Mouse (Mus musculus) kidney, adult 2 months (tissue): ENCODE measurements at regions not wholly inside any gene's neighbourhood (a gene's known extent, or its start where the extent isn't known, plus 50 kb on each side); places are given as distances from the start of the nearest gene placed in this dataset.

Source experiments
- DNase-seq: peaks from one replicate; pipeline ENCODE4 v3.0.0; 2021
- H3K27ac ChIP-seq: fragments of 200-500 bp; 2 replicates; pipeline ENCODE4 v1.5.1; 2012; ENCODE audit warnings: low read depth, low read length, control low read depth, inconsistent platforms; ENCODE audit not compliant: insufficient read depth
- H3K27me3 ChIP-seq: fragments of 200-500 bp; replicated peaks from 2 replicates; pipeline ENCODE4 v1.6.1; 2012; ENCODE audit warnings: mild to moderate bottlenecking, moderate library complexity, low read length, inconsistent platforms; ENCODE audit not compliant: control insufficient read depth, insufficient read depth
- H3K36me3 ChIP-seq: fragments of 200-500 bp; 2 replicates; pipeline ENCODE4 v1.6.1; 2012; ENCODE audit warnings: mild to moderate bottlenecking, moderate library complexity, low read length, inconsistent platforms; ENCODE audit not compliant: control insufficient read depth, insufficient read depth
- H3K4me1 ChIP-seq: fragments of 200-500 bp; 2 replicates; pipeline ENCODE4 v1.6.1; 2011; ENCODE audit warnings: low read length; ENCODE audit not compliant: control insufficient read depth, insufficient read depth
- H3K4me3 ChIP-seq: fragments of 200-500 bp; 2 replicates; pipeline ENCODE4 v1.5.1; 2011; ENCODE audit warnings: mild to moderate bottlenecking, low read depth, low read length, control low read depth; ENCODE audit not compliant: insufficient read depth
- CTCF ChIP-seq: fragments of 200-500 bp; conservative IDR thresholded peaks from 2 replicates; pipeline ENCODE4 v1.5.1; 2011; ENCODE audit warnings: low read depth, mild to moderate bottlenecking, control low read depth, low read length, moderate library complexity, mixed read lengths; ENCODE audit not compliant: insufficient read depth, insufficient read length
- POLR2A ChIP-seq: fragments of 200-500 bp; IDR thresholded peaks from one replicate; pipeline ENCODE4 v1.6.1; 2011; ENCODE audit warnings: low read depth, low read length, control low read depth
- WGBS: fragments of 180-500 bp; shearing (Covaris S2); methylation state at CpG from one replicate; pipeline ENCODE4 v1.1.7; 2018; 5-methylcytosine and 5-hydroxymethylcytosine counted together

- WGBS, result 65% methylated on average over 1 of the region's 1 CpGs
- H3K27ac ChIP-seq, result no peak overlapping the region
- no peaks in the 10 kb centered on the region for H3K27me3 ChIP-seq
- H3K4me3 ChIP-seq, result no peak overlapping the region
- no peak for DNase-seq
- no peaks in the 10 kb centered on the region for H3K36me3 ChIP-seq
- H3K4me1 ChIP-seq, result no peaks in the 10 kb centered on the region
- TF ChIP-seq POLR2A (no peak), CTCF (no peak)
Observed at GRCm38 (mm10) chr6:126437976-126438736, 97.1 kb downstream of the Kcna5 start.

GRCm38 (mm10) chr6:126427208-126427607 lies 108.0 kb downstream of the Kcna5 start:
- no peak overlapping the region for H3K27ac ChIP-seq
- no peaks in the 10 kb centered on the region for H3K36me3 ChIP-seq
- H3K4me3 ChIP-seq, result no peak overlapping the region
- no peaks in the 10 kb centered on the region for H3K27me3 ChIP-seq
- H3K4me1 ChIP-seq, result no peaks in the 10 kb centered on the region
- TF ChIP-seq POLR2A (no peak), CTCF (no peak)
- no peak for DNase-seq

- peak; percentile 46 for DNase-seq
- no peak overlapping the region for H3K27ac ChIP-seq
- no peak overlapping the region for H3K4me3 ChIP-seq
- H3K27me3 ChIP-seq, result no peaks in the 10 kb centered on the region
- 20% methylated on average over 3 of the region's 3 CpGs for WGBS
- TF ChIP-seq POLR2A (no peak), CTCF (peak; percentile 42; the same call in 1 of the 2 replicates)
- no peaks in the 10 kb centered on the region for H3K4me1 ChIP-seq
- no peaks in the 10 kb centered on the region for H3K36me3 ChIP-seq
Observed at GRCm38 (mm10) chr6:126405736-126406135, 129.5 kb downstream of the Kcna5 start.

- H3K4me3 ChIP-seq, result no peak overlapping the region
- H3K27me3 ChIP-seq, result no peaks in the 10 kb centered on the region
- H3K4me1 ChIP-seq, result no peaks in the 10 kb centered on the region
- DNase-seq, result peak; percentile 75
- H3K36me3 ChIP-seq, result no peaks in the 10 kb centered on the region
- WGBS, result 54% methylated on average over 12 of the region's 12 CpGs
- no peak for TF ChIP-seq POLR2A
- TF ChIP-seq CTCF, result no peak
- peak overlapping the region; percentile 83 for H3K27ac ChIP-seq
Observed at GRCm38 (mm10) chr6:126404331-126405070, 130.7 kb downstream of the Kcna5 start.

- H3K4me1 ChIP-seq, result no peaks in the 10 kb centered on the region
- H3K27me3 ChIP-seq, result no peaks in the 10 kb centered on the region
- H3K36me3 ChIP-seq, result no peaks in the 10 kb centered on the region
- DNase-seq, result no peak
- H3K27ac ChIP-seq, result no peak overlapping the region
- H3K4me3 ChIP-seq, result no peak overlapping the region
- TF ChIP-seq CTCF (no peak), POLR2A (no peak)
- 70% methylated on average over 3 of the region's 3 CpGs for WGBS
Observed at GRCm38 (mm10) chr6:126399595-126399994, 135.6 kb downstream of the Kcna5 start.

- H3K27ac ChIP-seq, result no peak overlapping the region
Observed at GRCm38 (mm10) chr6:126398641-126399040, 136.6 kb downstream of the Kcna5 start.

GRCm38 (mm10) chr6:126395015-126395414 lies 140.2 kb downstream of the Kcna5 start:
- no peak overlapping the region for H3K4me3 ChIP-seq
- WGBS, result 81% methylated on average over 3 of the region's 3 CpGs
- no peak for DNase-seq
- 0 out of 2 replicates have a peak, but pooled peaks cover 1% of the 10 kb centered on the region for H3K27me3 ChIP-seq
- H3K4me1 ChIP-seq, result no peaks in the 10 kb centered on the region
- H3K27ac ChIP-seq, result no peak overlapping the region
- H3K36me3 ChIP-seq, result no peaks in the 10 kb centered on the region
- TF ChIP-seq POLR2A (no peak), CTCF (no peak)

More at GRCm38 (mm10) chr6:126398641-126399040, 136.6 kb downstream of the Kcna5 start:
- DNase-seq, result peak; percentile 54
- Histone ChIP-seq H3K4me3 (no peak overlapping the region), H3K4me1 (no peaks in the 10 kb centered on the region), H3K36me3 (no peaks in the 10 kb centered on the region), H3K27me3 (no peaks in the 10 kb centered on the region)
- TF ChIP-seq CTCF (no peak), POLR2A (no peak)
- WGBS, result 27% methylated on average over 2 of the region's 2 CpGs
